Mouse (Mus musculus) neural tube, embryonic 13.5 days (tissue): ENCODE measurements around the gene Slc25a17. TPM values are rescaled to one million over a fixed set of nuclear protein-coding genes. Genes with fewer than 3 reads are reported as not detected.

Source experiments
- ATAC-seq: fragments of 200-750 bp; cut with Nextera tagmentation; 2 replicates; pipeline ENCODE4 v1.8.0; 2017; ENCODE audit warnings: low read depth, mild to moderate bottlenecking, moderate TSS enrichment, moderate library complexity
- H3K27ac ChIP-seq: fragments of 300-500 bp; sonication (generic); replicated peaks from 2 replicates; pipeline ENCODE4 v1.5.1; 2015; ENCODE audit warnings: moderate library complexity, mild to moderate bottlenecking, inconsistent platforms
- H3K27me3 ChIP-seq: fragments of 300-500 bp; sonication (generic); 2 replicates; pipeline ENCODE4 v1.6.1; 2015; ENCODE audit warnings: mild to moderate bottlenecking, inconsistent platforms
- H3K36me3 ChIP-seq: fragments of 300-500 bp; sonication (generic); 2 replicates; pipeline ENCODE4 v1.6.1; 2015; ENCODE audit warnings: mild to moderate bottlenecking, inconsistent platforms
- H3K4me1 ChIP-seq: fragments of 300-500 bp; sonication (generic); replicated peaks from 2 replicates; pipeline ENCODE4 v1.6.1; 2015; ENCODE audit warnings: inconsistent platforms
- H3K4me2 ChIP-seq: fragments of 300-500 bp; sonication (generic); 2 replicates; pipeline ENCODE4 v1.6.1; 2015; ENCODE audit warnings: inconsistent platforms, mild to moderate bottlenecking, moderate library complexity
- H3K4me3 ChIP-seq: fragments of 300-500 bp; sonication (generic); 2 replicates; pipeline ENCODE4 v1.5.1; 2015; ENCODE audit warnings: mild to moderate bottlenecking, inconsistent platforms
- H3K9ac ChIP-seq: fragments of 300-500 bp; sonication (generic); 2 replicates; pipeline ENCODE4 v1.6.1; 2015; ENCODE audit warnings: moderate library complexity, mild to moderate bottlenecking, inconsistent platforms
- H3K9me3 ChIP-seq: fragments of 300-500 bp; sonication (generic); 2 replicates; pipeline ENCODE4 v1.6.1; 2016; ENCODE audit warnings: inconsistent platforms
- WGBS: fragments of 180-500 bp; shearing (Covaris S2); methylation state at CpG from one replicate; pipeline ENCODE4 v1.1.7; 2015; 5-methylcytosine and 5-hydroxymethylcytosine counted together
- polyA plus RNA-seq: library from polyadenylated mRNA; unstranded; fragments of >200 nt; fragmentation: Nextera tagmentation; extraction: Ambion mirVana; gene quantifications from 2 replicates; pipeline ENCODE4 v1.2.1, GENCODE M21; 2015

Gene Slc25a17
- polyA plus RNA-seq, 1 experiment from 2014 or later: 130 TPM

GRCm38 (mm10) chr15:81368601-81369000 lies 8.0 kb upstream of the Slc25a17 start:
- no peak overlapping the region for H3K4me3 ChIP-seq
- H3K4me1 ChIP-seq: no peaks in the 10 kb centered on the region
- no peak for ATAC-seq
- H3K4me2 ChIP-seq: no peak overlapping the region
- 88% methylated on average over 1 of the region's 1 CpGs for WGBS
- H3K27ac ChIP-seq: no peak overlapping the region
- H3K9ac ChIP-seq: no peak overlapping the region
- no peaks in the 10 kb centered on the region for H3K27me3 ChIP-seq
- peaks cover 85% of the 10 kb centered on the region for H3K36me3 ChIP-seq
- no peaks in the 10 kb centered on the region for H3K9me3 ChIP-seq

GRCm38 (mm10) chr15:81366241-81366640 lies 5.6 kb upstream of the Slc25a17 start:
- 91% methylated on average over 4 of the region's 4 CpGs for WGBS
- no peak overlapping the region for H3K27ac ChIP-seq
- H3K9me3 ChIP-seq: no peaks in the 10 kb centered on the region
- H3K4me3 ChIP-seq: no peak overlapping the region
- H3K36me3 ChIP-seq: peaks cover 78% of the 10 kb centered on the region
- no peak for ATAC-seq
- H3K4me1 ChIP-seq: peaks cover 5% of the 10 kb centered on the region
- no peak overlapping the region for H3K9ac ChIP-seq
- no peaks in the 10 kb centered on the region for H3K27me3 ChIP-seq
- no peak overlapping the region for H3K4me2 ChIP-seq

DNA sequence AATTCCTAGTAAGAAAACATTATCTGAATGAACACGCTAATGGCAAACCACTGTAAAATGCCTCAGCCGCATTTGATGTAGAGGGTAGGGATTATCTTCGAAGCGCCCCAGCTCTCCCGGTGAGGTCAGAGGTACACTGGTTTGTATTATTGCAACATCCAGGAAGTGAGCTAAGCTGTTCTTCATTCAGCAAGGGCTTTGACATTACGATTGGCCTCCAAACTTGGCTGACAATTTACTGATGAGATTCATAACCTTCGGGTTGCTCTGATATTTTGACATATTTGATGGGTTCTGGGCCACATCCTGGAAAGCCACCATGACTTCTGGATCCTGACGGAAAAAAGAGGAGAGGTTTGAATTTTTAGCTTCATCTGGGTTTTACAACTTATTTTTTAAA lies 4.6 kb upstream of the Slc25a17 start:
- H3K36me3 ChIP-seq: peaks cover 69% of the 10 kb centered on the region
- H3K27ac ChIP-seq: no peak overlapping the region
- WGBS: 93% methylated on average over 8 of the region's 8 CpGs
- no peak overlapping the region for H3K4me3 ChIP-seq
- no peaks in the 10 kb centered on the region for H3K9me3 ChIP-seq
- peaks cover 9% of the 10 kb centered on the region for H3K4me1 ChIP-seq
- no peak overlapping the region for H3K9ac ChIP-seq
- no peaks in the 10 kb centered on the region for H3K27me3 ChIP-seq
- no peak overlapping the region for H3K4me2 ChIP-seq
- no peak for ATAC-seq

DNA sequence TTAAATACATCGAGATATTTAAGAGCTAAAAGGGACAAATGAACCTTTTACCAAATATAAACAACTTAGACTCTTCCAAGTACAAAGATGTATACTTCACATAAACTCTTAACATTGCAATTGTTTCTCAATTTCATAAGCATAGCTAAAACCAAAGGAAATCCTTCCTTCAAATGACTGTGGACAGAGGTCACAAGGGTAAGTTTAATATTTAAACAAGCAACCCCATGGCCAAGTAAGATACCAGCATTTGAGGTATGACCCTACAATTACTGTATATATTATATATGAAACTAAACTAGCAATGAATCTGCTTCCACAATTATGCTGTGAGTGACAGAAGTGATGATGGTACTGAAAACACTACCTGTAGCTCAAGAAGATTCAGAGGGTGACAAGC lies 3.7 kb upstream of the Slc25a17 start:
- no peak overlapping the region for H3K4me2 ChIP-seq
- H3K9me3 ChIP-seq: no peaks in the 10 kb centered on the region
- 93% methylated on average over 1 of the region's 1 CpGs for WGBS
- peaks cover 60% of the 10 kb centered on the region for H3K36me3 ChIP-seq
- no peaks in the 10 kb centered on the region for H3K27me3 ChIP-seq
- no peak overlapping the region for H3K27ac ChIP-seq
- no peak overlapping the region for H3K9ac ChIP-seq
- H3K4me3 ChIP-seq: no peak overlapping the region
- peaks cover 18% of the 10 kb centered on the region for H3K4me1 ChIP-seq
- ATAC-seq: no peak

DNA sequence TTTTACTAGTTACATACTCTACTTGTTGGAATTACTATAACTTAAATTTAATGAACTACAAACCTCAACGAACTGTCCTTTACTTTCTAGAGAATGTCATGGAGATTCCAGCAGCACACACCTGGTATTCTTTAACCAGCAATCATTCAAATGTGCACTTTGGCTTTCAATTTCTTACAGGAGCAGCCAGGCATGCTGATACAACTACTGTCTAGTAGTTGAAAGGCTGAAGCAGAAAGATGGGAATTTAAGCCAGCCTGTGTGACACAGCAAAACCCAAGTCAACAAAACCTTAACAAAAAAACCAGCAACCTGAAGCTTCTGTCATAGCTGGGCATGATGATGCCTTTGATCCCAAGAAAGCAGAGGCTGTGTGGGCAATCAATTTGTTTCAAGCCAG lies 1.9 kb upstream of the Slc25a17 start:
- no peak for ATAC-seq
- Histone ChIP-seq H3K36me3 (peaks cover 46% of the 10 kb centered on the region), H3K27ac (no peak overlapping the region), H3K4me2 (no peak overlapping the region), H3K9ac (no peak overlapping the region), H3K27me3 (no peaks in the 10 kb centered on the region), H3K4me3 (no peak overlapping the region), H3K4me1 (peaks cover 30% of the 10 kb centered on the region), H3K9me3 (no peaks in the 10 kb centered on the region)
- 89% methylated on average over 1 of the region's 1 CpGs for WGBS

DNA sequence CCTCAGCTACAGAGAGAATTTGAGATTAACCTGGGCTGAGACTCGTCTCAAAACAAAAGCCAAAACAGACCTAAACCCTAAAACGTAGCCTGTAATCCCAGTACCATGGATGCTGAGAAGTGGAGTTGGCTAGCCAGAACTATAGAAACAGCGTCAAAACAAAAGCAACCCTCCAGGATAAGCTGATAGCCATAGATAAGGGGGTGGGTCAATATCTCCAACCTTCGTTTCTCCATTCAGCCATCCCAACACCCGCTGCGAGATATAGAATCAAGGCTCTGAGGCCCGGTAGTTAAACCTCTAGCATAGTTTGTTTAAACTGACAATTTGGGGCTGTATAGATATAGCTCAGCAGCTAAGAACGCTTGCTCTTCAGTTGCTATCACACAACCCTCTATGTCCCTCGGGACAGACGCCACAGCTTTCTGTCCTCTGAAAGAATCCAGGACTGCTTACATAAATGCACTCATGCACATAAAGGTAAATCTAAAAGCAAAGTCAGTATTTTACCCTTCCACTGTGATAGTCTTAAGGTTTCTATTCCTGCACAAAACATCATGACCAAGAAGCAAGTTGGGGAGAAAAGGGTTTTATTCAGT lies 904 bp upstream of the Slc25a17 start:
- no peaks in the 10 kb centered on the region for H3K27me3 ChIP-seq
- peaks cover 36% of the 10 kb centered on the region for H3K36me3 ChIP-seq
- ATAC-seq: no peak
- peak overlapping the region; percentile 86; the same call in 1 of the 2 replicates for H3K27ac ChIP-seq
- no peaks in the 10 kb centered on the region for H3K9me3 ChIP-seq
- H3K4me3 ChIP-seq: no peak overlapping the region
- peak overlapping the region; percentile 79 for H3K4me2 ChIP-seq
- WGBS: 43% methylated on average over 10 of the region's 10 CpGs
- peak overlapping the region; percentile 35; the same call in 1 of the 2 replicates for H3K9ac ChIP-seq
- peaks cover 40% of the 10 kb centered on the region for H3K4me1 ChIP-seq

DNA sequence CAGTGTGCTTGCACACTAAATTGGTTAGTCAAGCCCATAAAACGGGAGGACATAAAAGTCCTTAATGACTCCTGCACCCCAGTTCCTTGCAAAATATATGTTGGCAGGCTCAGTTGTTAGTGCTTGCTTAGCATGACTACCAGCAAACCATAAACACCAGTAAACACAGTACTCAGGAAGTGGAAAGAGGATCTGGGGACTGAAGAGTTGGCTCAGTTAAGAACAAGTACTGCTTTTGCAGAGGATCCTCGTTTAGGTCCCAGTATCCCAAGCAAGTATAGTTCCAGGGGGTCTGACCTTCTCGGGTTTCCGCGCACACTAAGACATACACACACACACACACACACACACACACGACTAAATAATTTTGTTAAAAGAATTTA lies 401 bp upstream of the Slc25a17 start:
- Histone ChIP-seq H3K9ac (peak overlapping the region; percentile 35; the same call in 1 of the 2 replicates), H3K4me3 (peak overlapping the region; percentile 70), H3K27me3 (no peaks in the 10 kb centered on the region), H3K4me2 (peak overlapping the region; percentile 79), H3K9me3 (no peaks in the 10 kb centered on the region), H3K27ac (peak overlapping the region; percentile 86), H3K4me1 (peaks cover 40% of the 10 kb centered on the region), H3K36me3 (peaks cover 31% of the 10 kb centered on the region)
- 43% methylated on average over 6 of the region's 6 CpGs for WGBS
- ATAC-seq: peak; percentile 64

- Histone ChIP-seq H3K27me3 (no peaks in the 10 kb centered on the region), H3K27ac (no peak overlapping the region), H3K4me2 (peak overlapping the region; percentile 79), H3K36me3 (peaks cover 17% of the 10 kb centered on the region), H3K4me3 (peak overlapping the region; percentile 70; the same call in 1 of the 2 replicates), H3K4me1 (peaks cover 40% of the 10 kb centered on the region), H3K9me3 (no peaks in the 10 kb centered on the region), H3K9ac (no peak overlapping the region)
- ATAC-seq: no peak
- 88% methylated on average over 5 of the region's 5 CpGs for WGBS
These were observed 1.2 kb downstream of the Slc25a17 start for GRCm38 (mm10) chr15:81359421-81359820.

DNA sequence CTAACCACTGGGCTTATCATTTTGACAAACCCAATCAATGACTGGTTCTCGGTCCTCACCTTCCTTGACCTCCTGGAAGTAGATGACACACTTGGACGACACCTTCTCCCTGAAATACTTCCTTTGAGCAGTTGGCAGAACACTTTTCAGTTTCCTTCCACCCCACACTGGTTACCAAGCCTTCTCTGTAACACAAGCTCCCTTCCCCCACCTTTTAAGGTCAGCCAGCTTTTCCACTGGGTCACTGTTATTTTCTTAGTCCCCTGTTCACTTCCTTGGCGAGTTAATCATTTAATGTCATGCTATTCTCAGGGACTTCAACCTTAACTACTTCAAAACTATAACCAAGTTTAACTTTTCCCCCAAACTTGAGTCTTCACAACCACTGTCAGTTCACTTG lies 1.7 kb downstream of the Slc25a17 start:
- no peaks in the 10 kb centered on the region for H3K27me3 ChIP-seq
- H3K4me3 ChIP-seq: no peak overlapping the region
- no peak overlapping the region for H3K9ac ChIP-seq
- 92% methylated on average over 3 of the region's 3 CpGs for WGBS
- no peak overlapping the region for H3K4me2 ChIP-seq
- no peak for ATAC-seq
- peaks cover 40% of the 10 kb centered on the region for H3K4me1 ChIP-seq
- H3K9me3 ChIP-seq: no peaks in the 10 kb centered on the region
- H3K27ac ChIP-seq: no peak overlapping the region
- peaks cover 14% of the 10 kb centered on the region for H3K36me3 ChIP-seq

GRCm38 (mm10) chr15:81356946-81357345 lies 3.7 kb downstream of the Slc25a17 start:
- no peak overlapping the region; the same call in 1 of the 2 replicates for H3K27ac ChIP-seq
- WGBS: 17% methylated on average over 5 of the region's 5 CpGs
- no peaks in the 10 kb centered on the region for H3K36me3 ChIP-seq
- no peaks in the 10 kb centered on the region for H3K9me3 ChIP-seq
- peaks cover 40% of the 10 kb centered on the region for H3K4me1 ChIP-seq
- no peaks in the 10 kb centered on the region for H3K27me3 ChIP-seq
- 0 out of 2 replicates have a peak overlapping the region, but pooled peaks have one; percentile 4 for H3K4me2 ChIP-seq
- no peak overlapping the region for H3K4me3 ChIP-seq
- no peak for ATAC-seq
- H3K9ac ChIP-seq: no peak overlapping the region; the same call in 1 of the 2 replicates

GRCm38 (mm10) chr15:81355146-81355761 lies 5.4 kb downstream of the Slc25a17 start:
- H3K4me1 ChIP-seq: peaks cover 37% of the 10 kb centered on the region
- 57% methylated on average over 3 of the region's 3 CpGs for WGBS

GRCm38 (mm10) chr15:81352638-81353037 lies 8.0 kb downstream of the Slc25a17 start:
- Histone ChIP-seq H3K9ac (no peak overlapping the region), H3K27ac (no peak overlapping the region), H3K4me3 (no peak overlapping the region), H3K4me2 (no peak overlapping the region), H3K4me1 (peaks cover 17% of the 10 kb centered on the region), H3K9me3 (no peaks in the 10 kb centered on the region), H3K36me3 (no peaks in the 10 kb centered on the region), H3K27me3 (no peaks in the 10 kb centered on the region)
- 65% methylated on average over 1 of the region's 1 CpGs for WGBS
- no peak for ATAC-seq

More at GRCm38 (mm10) chr15:81355146-81355761, 5.4 kb downstream of the Slc25a17 start:
- H3K9ac ChIP-seq: no peak overlapping the region
- no peak overlapping the region for H3K27ac ChIP-seq
- no peaks in the 10 kb centered on the region for H3K27me3 ChIP-seq
- H3K36me3 ChIP-seq: no peaks in the 10 kb centered on the region
- H3K4me3 ChIP-seq: no peak overlapping the region
- no peak for ATAC-seq
- no peak overlapping the region for H3K4me2 ChIP-seq
- no peaks in the 10 kb centered on the region for H3K9me3 ChIP-seq
